Mouse (Mus musculus) lung, embryonic 14.5 days (tissue): ENCODE results near the gene Itgb1. TPM values are rescaled to one million over a fixed set of nuclear protein-coding genes. Genes with fewer than 3 reads are reported as not detected.
A peak's percentile ranks its signal among the peaks of the same experiment; 100 is the strongest.

ENCODE experiments used
- ATAC-seq: fragments of 200-750 bp; cut with Nextera tagmentation; 2 replicates; pipeline ENCODE4 v1.8.0; 2017; ENCODE audit warnings: mild to moderate bottlenecking, moderate TSS enrichment, moderate library complexity; ENCODE audit not compliant: insufficient read depth
- DNase-seq: peaks from one replicate; pipeline ENCODE4 v3.0.0-alpha.2; 2015
- H3K27ac ChIP-seq: fragments of 300-500 bp; sonication (generic); 2 replicates; pipeline ENCODE4 v1.5.1; 2014; ENCODE audit warnings: low read depth, mild to moderate bottlenecking, moderate library complexity
- H3K27me3 ChIP-seq: fragments of 300-500 bp; sonication (generic); 2 replicates; pipeline ENCODE4 v1.6.1; 2014; ENCODE audit warnings: low read length, control low read depth; ENCODE audit not compliant: insufficient read depth
- H3K36me3 ChIP-seq: fragments of 300-500 bp; sonication (generic); 2 replicates; pipeline ENCODE4 v1.6.1; 2014; ENCODE audit warnings: control low read depth; ENCODE audit not compliant: insufficient read depth
- H3K4me1 ChIP-seq: fragments of 300-500 bp; sonication (generic); 2 replicates; pipeline ENCODE4 v1.6.1; 2014; ENCODE audit warnings: antibody characterized with exemption, control low read depth; ENCODE audit not compliant: insufficient read depth
- H3K4me2 ChIP-seq: fragments of 300-500 bp; sonication (generic); 2 replicates; pipeline ENCODE4 v1.6.1; 2014; ENCODE audit warnings: mild to moderate bottlenecking
- H3K4me3 ChIP-seq: fragments of 300-500 bp; sonication (generic); 2 replicates; pipeline ENCODE4 v1.5.1; 2014; ENCODE audit warnings: low read depth, low read length
- H3K9ac ChIP-seq: fragments of 300-500 bp; sonication (generic); 2 replicates; pipeline ENCODE4 v1.6.1; 2014
- H3K9me3 ChIP-seq: fragments of 300-500 bp; sonication (generic); 2 replicates; pipeline ENCODE4 v1.6.1; 2016; ENCODE audit warnings: low read depth, low read length, control low read depth
- CTCF ChIP-seq: IDR thresholded peaks from 2 replicates; pipeline ENCODE4 v1.5.1; 2016; ENCODE audit warnings: antibody characterized with exemption, low read depth
- WGBS: fragments of 180-500 bp; shearing (Covaris S2); extraction: QIAGEN DNeasy Blood & Tissue Kit; methylation state at CpG from one replicate; pipeline ENCODE4 v1.1.7; 2014; 5-methylcytosine and 5-hydroxymethylcytosine counted together
- polyA plus RNA-seq: library from polyadenylated mRNA; unstranded; fragments of >200 nt; fragmentation: Nextera tagmentation; extraction: Ambion mirVana; gene quantifications from 2 replicates; pipeline ENCODE4 v1.2.1, GENCODE M21; 2014

Itgb1 gene
- polyA plus RNA-seq, 1 experiment from 2014 or later: 394 TPM

- Histone ChIP-seq H3K27me3 (no peaks in the 10 kb centered on the region), H3K9me3 (no peaks in the 10 kb centered on the region), H3K4me3 (no peak overlapping the region), H3K9ac (no peak overlapping the region), H3K4me1 (no peaks in the 10 kb centered on the region), H3K27ac (no peak overlapping the region), H3K4me2 (no peak overlapping the region), H3K36me3 (no peaks in the 10 kb centered on the region)
- DNase-seq (no peak), ATAC-seq (no peak)
- WGBS: 93% methylated on average over 1 of the region's 1 CpGs
- no peak for TF ChIP-seq CTCF
Observed at GRCm38 (mm10) chr8:128671813-128672212, 13.6 kb upstream of the Itgb1 start.

GRCm38 (mm10) chr8:128672441-128672840 lies 13.0 kb upstream of the Itgb1 start:
- Histone ChIP-seq H3K27me3 (no peaks in the 10 kb centered on the region), H3K4me3 (no peak overlapping the region), H3K4me2 (no peak overlapping the region), H3K4me1 (no peaks in the 10 kb centered on the region), H3K9ac (no peak overlapping the region), H3K36me3 (no peaks in the 10 kb centered on the region), H3K9me3 (no peaks in the 10 kb centered on the region), H3K27ac (no peak overlapping the region)
- TF ChIP-seq CTCF: no peak
- DNase-seq (no peak), ATAC-seq (no peak)
- WGBS: 72% methylated on average over 2 of the region's 2 CpGs

GRCm38 (mm10) chr8:128672950-128673349 lies 12.5 kb upstream of the Itgb1 start:
- no peaks in the 10 kb centered on the region for H3K9me3 ChIP-seq
- 74% methylated on average over 1 of the region's 1 CpGs for WGBS
- no peak for ATAC-seq
- no peak for DNase-seq
- H3K4me2 ChIP-seq: no peak overlapping the region
- no peak overlapping the region for H3K27ac ChIP-seq
- H3K36me3 ChIP-seq: no peaks in the 10 kb centered on the region
- no peaks in the 10 kb centered on the region for H3K27me3 ChIP-seq
- no peaks in the 10 kb centered on the region for H3K4me1 ChIP-seq
- no peak for TF ChIP-seq CTCF
- H3K9ac ChIP-seq: no peak overlapping the region
- H3K4me3 ChIP-seq: no peak overlapping the region

GRCm38 (mm10) chr8:128675848-128676629 lies 9.4 kb upstream of the Itgb1 start:
- H3K4me1 ChIP-seq: 0 out of 2 replicates have a peak, but pooled peaks cover 5% of the 10 kb centered on the region
- H3K27me3 ChIP-seq: no peaks in the 10 kb centered on the region
- 83% methylated on average over 3 of the region's 3 CpGs for WGBS
- H3K27ac ChIP-seq: no peak overlapping the region
- H3K9me3 ChIP-seq: no peaks in the 10 kb centered on the region
- no peak overlapping the region for H3K4me2 ChIP-seq
- no peak for TF ChIP-seq CTCF
- ATAC-seq (no peak), DNase-seq (no peak)
- no peak overlapping the region for H3K9ac ChIP-seq
- no peaks in the 10 kb centered on the region for H3K36me3 ChIP-seq
- no peak overlapping the region for H3K4me3 ChIP-seq

- Histone ChIP-seq H3K27ac (peak overlapping the region; percentile 86), H3K36me3 (no peaks in the 10 kb centered on the region), H3K4me2 (no peak overlapping the region), H3K9ac (no peak overlapping the region), H3K9me3 (no peaks in the 10 kb centered on the region), H3K4me1 (0 out of 2 replicates have a peak, but pooled peaks cover 5% of the 10 kb centered on the region), H3K27me3 (no peaks in the 10 kb centered on the region), H3K4me3 (no peak overlapping the region)
- no peak for TF ChIP-seq CTCF
- ATAC-seq: peak; percentile 92
- WGBS: 33% methylated on average over 2 of the region's 2 CpGs
- DNase-seq: peak; percentile 87
Observed at GRCm38 (mm10) chr8:128679909-128680308, 5.5 kb upstream of the Itgb1 start.

GRCm38 (mm10) chr8:128680548-128681325 lies 4.7 kb upstream of the Itgb1 start:
- H3K36me3 ChIP-seq: no peaks in the 10 kb centered on the region
- WGBS: 83% methylated on average over 2 of the region's 2 CpGs
- no peak for ATAC-seq
- H3K27ac ChIP-seq: peak overlapping the region; percentile 86; the same call in 1 of the 2 replicates
- DNase-seq: no peak
- H3K27me3 ChIP-seq: no peaks in the 10 kb centered on the region
- no peak overlapping the region for H3K4me2 ChIP-seq
- no peaks in the 10 kb centered on the region for H3K9me3 ChIP-seq
- no peak overlapping the region for H3K9ac ChIP-seq
- H3K4me3 ChIP-seq: no peak overlapping the region
- 0 out of 2 replicates have a peak, but pooled peaks cover 5% of the 10 kb centered on the region for H3K4me1 ChIP-seq
- TF ChIP-seq CTCF: no peak

- no peaks in the 10 kb centered on the region for H3K36me3 ChIP-seq
- 64% methylated on average over 3 of the region's 3 CpGs for WGBS
- 0 out of 2 replicates have a peak, but pooled peaks cover 5% of the 10 kb centered on the region for H3K4me1 ChIP-seq
- TF ChIP-seq CTCF: no peak
- no peaks in the 10 kb centered on the region for H3K9me3 ChIP-seq
- no peak overlapping the region for H3K4me2 ChIP-seq
- no peak overlapping the region for H3K9ac ChIP-seq
- H3K4me3 ChIP-seq: no peak overlapping the region
- DNase-seq: no peak
- no peak for ATAC-seq
- no peaks in the 10 kb centered on the region for H3K27me3 ChIP-seq
- no peak overlapping the region for H3K27ac ChIP-seq
Observed at GRCm38 (mm10) chr8:128681970-128682369, 3.5 kb upstream of the Itgb1 start.
